Mouse (Mus musculus): ENCODE data around the gene Znrd1.

- TF ChIP-seq CTCF (IDR thresholded peaks at IDR 0.05; ENCODE audit: borderline replicate concordance, insufficient read depth, low read depth, low read length) = no peak
- TF ChIP-seq POLR2A (IDR thresholded peaks at IDR 0.05; ENCODE audit: borderline replicate concordance, insufficient read depth, low read length) = no peak
These were observed 48.6 kb downstream of the Znrd1 start for GRCm38 (mm10) chr17:36909802-36910201.
